Mouse (Mus musculus): ENCODE measurements at regions not wholly inside any gene's neighbourhood (a gene's known extent, or its start where the extent isn't known, plus 50 kb on each side); places are given as distances from the start of the nearest gene placed in this dataset.

- ATAC-seq, result no peak
Measured at GRCm38 (mm10) chr9:41761050-41761576, 363.0 kb downstream of the Sorl1 start.

GRCm38 (mm10) chr9:41754434-41755002 is 369.6 kb downstream of the Sorl1 start:
- no peak for ATAC-seq

GRCm38 (mm10) chr9:41745979-41746647 is 378.0 kb downstream of the Sorl1 start:
- ATAC-seq, result no peak

- ATAC-seq, result no peak
Measured at GRCm38 (mm10) chr9:41741500-41741899, 382.6 kb downstream of the Sorl1 start.

GRCm38 (mm10) chr9:41740536-41740935 is 383.6 kb downstream of the Sorl1 start:
- ATAC-seq, result no peak

GRCm38 (mm10) chr9:41737671-41738070 is 386.4 kb downstream of the Sorl1 start:
- no peak for ATAC-seq

GRCm38 (mm10) chr9:41736881-41737280 is 387.2 kb downstream of the Sorl1 start:
- no peak for ATAC-seq

GRCm38 (mm10) chr9:41736234-41736859 is 387.8 kb downstream of the Sorl1 start:
- no peak for ATAC-seq

- no peak for ATAC-seq
Measured at GRCm38 (mm10) chr9:41735448-41736233, 388.5 kb downstream of the Sorl1 start.

GRCm38 (mm10) chr9:41734925-41735447 is 389.1 kb downstream of the Sorl1 start:
- no peak for ATAC-seq

GRCm38 (mm10) chr9:41721609-41722008 is 402.5 kb downstream of the Sorl1 start:
- ATAC-seq, result no peak

GRCm38 (mm10) chr9:41715231-41715630 is 408.9 kb downstream of the Sorl1 start:
- ATAC-seq, result no peak

GRCm38 (mm10) chr9:41705972-41706371 is 418.1 kb downstream of the Sorl1 start:
- no peak for ATAC-seq

- ATAC-seq, result no peak
Measured at GRCm38 (mm10) chr9:41705461-41705903, 418.6 kb downstream of the Sorl1 start.

GRCm38 (mm10) chr9:41703091-41703490 is 421.0 kb downstream of the Sorl1 start:
- ATAC-seq, result no peak

GRCm38 (mm10) chr9:41700683-41701082 is 423.4 kb downstream of the Sorl1 start:
- ATAC-seq, result no peak

- ATAC-seq, result no peak
Measured at GRCm38 (mm10) chr9:41699031-41699430, 425.1 kb downstream of the Sorl1 start.

- ATAC-seq, result no peak
Measured at GRCm38 (mm10) chr9:41697611-41698467, 426.3 kb downstream of the Sorl1 start.

- ATAC-seq, result no peak
Measured at GRCm38 (mm10) chr9:41697160-41697559, 426.9 kb downstream of the Sorl1 start.

GRCm38 (mm10) chr9:41682911-41683310 is 441.2 kb downstream of the Sorl1 start:
- ATAC-seq, result no peak

- no peak for ATAC-seq
Measured at GRCm38 (mm10) chr9:41675656-41676055, 448.4 kb downstream of the Sorl1 start.

- ATAC-seq, result no peak
Measured at GRCm38 (mm10) chr9:41672958-41673357, 451.1 kb downstream of the Sorl1 start.
